Mouse (Mus musculus) liver, postnatal 0 days (tissue): ENCODE measurements at regions not wholly inside any gene's neighbourhood (a gene's known extent, or its start where the extent isn't known, plus 50 kb on each side); places are given as distances from the start of the nearest gene placed in this dataset.

Source experiments
- ATAC-seq: fragments of 200-750 bp; cut with Nextera tagmentation; 2 replicates; pipeline ENCODE4 v1.8.0; 2017; ENCODE audit warnings: mild to moderate bottlenecking, moderate library complexity
- DNase-seq: peaks from one replicate; pipeline ENCODE4 v3.0.0-alpha.2; 2016
- H3K27ac ChIP-seq: fragments of 300-500 bp; sonication (generic); 2 replicates; pipeline ENCODE4 v1.5.1; 2014; ENCODE audit warnings: antibody characterized with exemption, moderate library complexity, mild to moderate bottlenecking, low read depth
- H3K27me3 ChIP-seq: fragments of 300-500 bp; sonication (generic); 2 replicates; pipeline ENCODE4 v1.6.1; 2014; ENCODE audit warnings: low read length, control low read depth, mixed read lengths; ENCODE audit not compliant: insufficient read depth
- H3K36me3 ChIP-seq: fragments of 300-500 bp; sonication (generic); replicated peaks from 2 replicates; pipeline ENCODE4 v1.6.1; 2014; ENCODE audit warnings: mild to moderate bottlenecking, control low read depth, low read length, moderate library complexity, mixed read lengths; ENCODE audit not compliant: insufficient read depth
- H3K4me1 ChIP-seq: fragments of 300-500 bp; sonication (generic); 2 replicates; pipeline ENCODE4 v1.6.1; 2014; ENCODE audit warnings: antibody characterized with exemption, mild to moderate bottlenecking, control low read depth; ENCODE audit not compliant: insufficient read depth
- H3K4me2 ChIP-seq: fragments of 300-500 bp; sonication (generic); 2 replicates; pipeline ENCODE4 v1.6.1; 2014; ENCODE audit warnings: low read depth, mild to moderate bottlenecking, low read length, moderate library complexity, mixed read lengths
- H3K4me3 ChIP-seq: fragments of 300-500 bp; sonication (generic); 2 replicates; pipeline ENCODE4 v1.5.1; 2014; ENCODE audit warnings: low read depth, low read length
- H3K9ac ChIP-seq: fragments of 300-500 bp; sonication (generic); replicated peaks from 2 replicates; pipeline ENCODE4 v1.6.1; 2014; ENCODE audit warnings: mild to moderate bottlenecking, moderate library complexity
- H3K9me3 ChIP-seq: fragments of 300-500 bp; sonication (generic); 2 replicates; pipeline ENCODE4 v1.6.1; 2016; ENCODE audit warnings: mild to moderate bottlenecking, control low read depth, low read length, mixed read lengths
- CTCF ChIP-seq: sonication (generic); IDR thresholded peaks from 2 replicates; pipeline ENCODE4 v1.5.1; 2016; ENCODE audit warnings: antibody characterized with exemption, low read depth
- EP300 ChIP-seq: IDR thresholded peaks from 2 replicates; pipeline ENCODE4 v1.6.1; 2016; ENCODE audit warnings: antibody characterized with exemption, low read depth, mild to moderate bottlenecking
- WGBS: fragments of 180-500 bp; shearing (Covaris S2); extraction: QIAGEN DNeasy Blood & Tissue Kit; methylation state at CpG from one replicate; pipeline ENCODE4 v1.1.7; 2014; ENCODE audit not compliant: insufficient replicate concordance; 5-methylcytosine and 5-hydroxymethylcytosine counted together

- TF ChIP-seq CTCF (peak; percentile 83), EP300 (no peak)
- Histone ChIP-seq H3K4me2 (no peak overlapping the region), H3K36me3 (no peaks in the 10 kb centered on the region), H3K9ac (no peak overlapping the region), H3K9me3 (no peaks in the 10 kb centered on the region), H3K4me1 (no peaks in the 10 kb centered on the region), H3K27me3 (no peaks in the 10 kb centered on the region), H3K4me3 (no peak overlapping the region), H3K27ac (no peak overlapping the region)
- WGBS = 3% methylated on average over 2 of the region's 2 CpGs
- ATAC-seq (no peak; the same call in 1 of the 2 replicates), DNase-seq (peak; percentile 65)
These were observed 94.9 kb upstream of the St8sia4 start for GRCm38 (mm10) chr1:95762244-95762643.

GRCm38 (mm10) chr1:95754071-95754915, 86.9 kb upstream of the St8sia4 start:
- Histone ChIP-seq H3K27me3 (no peaks in the 10 kb centered on the region), H3K4me3 (no peak overlapping the region), H3K36me3 (no peaks in the 10 kb centered on the region), H3K9ac (no peak overlapping the region), H3K4me1 (no peaks in the 10 kb centered on the region), H3K4me2 (no peak overlapping the region), H3K9me3 (no peaks in the 10 kb centered on the region), H3K27ac (no peak overlapping the region)
- DNase-seq (no peak), ATAC-seq (no peak)
- TF ChIP-seq CTCF = no peak
- TF ChIP-seq EP300 = no peak
- WGBS = 77% methylated on average over 8 of the region's 8 CpGs

GRCm38 (mm10) chr1:95753517-95753916, 86.1 kb upstream of the St8sia4 start:
- H3K4me1 ChIP-seq = no peaks in the 10 kb centered on the region
- H3K4me2 ChIP-seq = no peak overlapping the region
- no peaks in the 10 kb centered on the region for H3K9me3 ChIP-seq
- H3K4me3 ChIP-seq = no peak overlapping the region
- TF ChIP-seq EP300 = no peak
- no peak for TF ChIP-seq CTCF
- 67% methylated on average over 1 of the region's 1 CpGs for WGBS
- no peaks in the 10 kb centered on the region for H3K36me3 ChIP-seq
- no peak overlapping the region for H3K9ac ChIP-seq
- DNase-seq (no peak), ATAC-seq (no peak)
- H3K27ac ChIP-seq = no peak overlapping the region
- no peaks in the 10 kb centered on the region for H3K27me3 ChIP-seq

- no peak overlapping the region for H3K4me3 ChIP-seq
- TF ChIP-seq EP300 (no peak), CTCF (no peak)
- DNase-seq = no peak
- WGBS = 36% methylated on average over 1 of the region's 1 CpGs
- H3K4me1 ChIP-seq = no peaks in the 10 kb centered on the region
- ATAC-seq = no peak
- H3K36me3 ChIP-seq = no peaks in the 10 kb centered on the region
- H3K27me3 ChIP-seq = no peaks in the 10 kb centered on the region
- no peak overlapping the region for H3K4me2 ChIP-seq
- H3K9me3 ChIP-seq = no peaks in the 10 kb centered on the region
- H3K9ac ChIP-seq = no peak overlapping the region
- H3K27ac ChIP-seq = no peak overlapping the region
These were observed 81.6 kb upstream of the St8sia4 start for GRCm38 (mm10) chr1:95748940-95749339.

- H3K4me3 ChIP-seq = no peak overlapping the region
- H3K4me1 ChIP-seq = no peaks in the 10 kb centered on the region
- H3K36me3 ChIP-seq = no peaks in the 10 kb centered on the region
- H3K9ac ChIP-seq = no peak overlapping the region
- 37% methylated on average over 2 of the region's 2 CpGs for WGBS
- no peak overlapping the region for H3K4me2 ChIP-seq
- no peaks in the 10 kb centered on the region for H3K27me3 ChIP-seq
- no peak for ATAC-seq
- H3K27ac ChIP-seq = no peak overlapping the region
- no peak for TF ChIP-seq CTCF
- TF ChIP-seq EP300 = peak; percentile 28; the same call in 1 of the 2 replicates
- H3K9me3 ChIP-seq = no peaks in the 10 kb centered on the region
- DNase-seq = no peak
These were observed 79.9 kb upstream of the St8sia4 start for GRCm38 (mm10) chr1:95747287-95747686.

- Histone ChIP-seq H3K9ac (no peak overlapping the region), H3K36me3 (no peaks in the 10 kb centered on the region), H3K4me1 (no peaks in the 10 kb centered on the region), H3K9me3 (no peaks in the 10 kb centered on the region), H3K4me3 (no peak overlapping the region), H3K4me2 (no peak overlapping the region), H3K27ac (no peak overlapping the region), H3K27me3 (no peaks in the 10 kb centered on the region)
- TF ChIP-seq EP300 (no peak), CTCF (no peak)
- DNase-seq (no peak), ATAC-seq (no peak)
- 35% methylated on average over 2 of the region's 2 CpGs for WGBS
These were observed 77.1 kb upstream of the St8sia4 start for GRCm38 (mm10) chr1:95744446-95744845.
